Mouse (Mus musculus) liver, adult (tissue): ENCODE measurements around the gene Prrt2.

Experiments
- GATA4 ChIP-seq: IDR thresholded peaks from 2 replicates; pipeline ENCODE4 v1.6.1; 2014; ENCODE audit warnings: mild to moderate bottlenecking, low read length; ENCODE audit not compliant: insufficient replicate concordance

Prrt2 gene

DNA sequence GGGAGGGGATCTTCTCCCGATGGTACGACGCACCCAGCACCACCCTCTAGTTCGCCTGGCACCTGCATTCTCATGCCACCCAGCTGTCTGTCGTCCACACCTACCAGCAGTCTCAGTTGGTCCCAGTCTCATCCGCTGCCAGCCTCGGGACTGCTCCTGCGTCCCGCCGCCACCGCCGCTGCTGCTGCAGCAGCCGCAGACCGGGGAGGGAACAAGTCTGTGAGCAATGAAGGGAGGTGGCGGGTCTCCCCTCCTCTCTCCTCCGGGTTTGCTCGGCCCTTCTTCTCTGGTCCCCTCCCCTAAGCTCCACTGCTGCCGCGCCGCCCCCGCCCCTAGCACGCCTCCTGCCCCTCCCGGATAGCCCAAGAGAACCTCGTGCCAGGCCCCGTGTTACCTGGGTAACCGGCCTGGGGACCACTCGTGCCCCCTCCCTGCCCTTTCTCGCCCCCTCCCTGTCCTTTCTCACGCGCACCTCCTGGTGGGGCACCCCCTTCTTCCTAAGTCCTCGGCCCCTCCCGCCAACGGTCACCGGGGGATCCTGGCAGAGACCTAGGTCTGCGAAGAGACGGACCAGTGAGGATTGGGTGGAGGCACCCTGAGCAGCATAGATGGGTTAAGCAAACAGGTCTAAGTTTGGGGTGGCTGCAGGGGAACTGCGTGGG is at the start of gene Prrt2, which contains the start of gene Gm42742:
TSS of gene Prrt2 (minus strand) at position 311 of the 662 bp plus-strand sequence.
TSS of gene Gm42742 (minus strand) at position 197 of the 662 bp plus-strand sequence.
- TF ChIP-seq GATA4, result no peak

DNA sequence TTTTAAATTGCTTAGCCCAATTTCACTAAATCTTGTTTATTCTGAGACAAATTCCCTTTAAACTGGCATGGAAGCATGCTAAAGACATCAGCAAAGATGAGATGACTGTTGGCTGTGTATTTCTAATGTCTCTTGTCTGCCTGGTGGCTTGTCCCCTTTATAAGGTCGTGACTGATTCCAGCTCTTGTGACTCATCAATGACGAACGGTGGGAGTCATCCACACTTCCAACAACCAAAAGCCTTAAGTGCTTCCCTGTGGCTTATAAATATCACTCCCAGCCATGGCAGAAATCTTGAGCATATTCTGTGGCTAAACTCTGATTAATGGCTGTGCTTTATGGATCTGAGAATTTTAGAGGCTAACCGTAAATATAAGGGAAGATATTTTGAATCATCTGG is 45.3 kb upstream of the Prrt2 start:
- no peak for TF ChIP-seq GATA4

DNA sequence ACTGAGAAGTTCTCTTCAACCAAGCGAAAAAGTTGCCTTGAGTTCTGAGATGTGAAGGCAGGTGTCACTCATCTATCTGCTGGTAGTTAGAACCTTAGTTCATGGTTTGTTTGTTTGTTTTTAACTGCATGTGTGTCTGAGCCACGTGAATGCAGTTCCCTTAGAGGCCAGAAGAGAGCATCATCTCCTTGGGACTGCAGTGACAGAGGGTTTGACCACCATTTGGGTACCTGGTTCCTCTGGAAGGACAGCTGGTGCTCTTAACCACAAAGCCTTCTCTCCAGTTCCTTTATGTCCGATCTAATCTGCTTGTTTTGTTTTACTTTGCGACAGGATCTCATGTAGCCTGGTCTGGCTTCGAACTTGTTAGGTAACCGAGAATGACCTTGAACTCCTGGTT is 44.5 kb upstream of the Prrt2 start:
- TF ChIP-seq GATA4, result no peak

DNA sequence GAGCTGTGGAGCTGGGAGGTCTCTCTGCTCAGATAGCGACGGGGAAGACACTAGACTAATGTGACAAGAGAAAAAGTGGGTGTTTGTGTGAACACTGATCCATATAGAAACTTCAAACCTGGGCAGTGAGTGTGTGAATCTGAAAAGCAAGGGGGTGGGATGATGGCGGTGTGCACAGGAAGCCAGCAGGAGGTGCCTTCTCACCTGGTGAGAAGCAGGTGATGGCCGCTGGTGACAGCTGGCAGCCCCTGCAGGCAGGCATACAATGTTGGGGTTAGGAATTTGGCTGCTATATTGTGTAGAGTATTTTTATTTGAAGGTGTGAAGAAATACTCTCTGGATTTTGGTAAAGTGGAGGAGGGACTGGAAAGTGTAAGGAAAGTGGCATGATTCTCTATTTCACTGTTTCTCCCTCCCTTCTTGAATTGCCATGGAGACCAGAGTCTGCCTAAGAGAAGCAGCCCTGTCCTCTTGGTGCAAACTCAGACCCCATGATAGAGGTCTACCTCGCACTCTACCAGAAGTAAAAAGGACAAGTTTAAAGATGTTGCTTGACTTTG is 34.1 kb upstream of the Prrt2 start:
- TF ChIP-seq GATA4, result no peak

DNA sequence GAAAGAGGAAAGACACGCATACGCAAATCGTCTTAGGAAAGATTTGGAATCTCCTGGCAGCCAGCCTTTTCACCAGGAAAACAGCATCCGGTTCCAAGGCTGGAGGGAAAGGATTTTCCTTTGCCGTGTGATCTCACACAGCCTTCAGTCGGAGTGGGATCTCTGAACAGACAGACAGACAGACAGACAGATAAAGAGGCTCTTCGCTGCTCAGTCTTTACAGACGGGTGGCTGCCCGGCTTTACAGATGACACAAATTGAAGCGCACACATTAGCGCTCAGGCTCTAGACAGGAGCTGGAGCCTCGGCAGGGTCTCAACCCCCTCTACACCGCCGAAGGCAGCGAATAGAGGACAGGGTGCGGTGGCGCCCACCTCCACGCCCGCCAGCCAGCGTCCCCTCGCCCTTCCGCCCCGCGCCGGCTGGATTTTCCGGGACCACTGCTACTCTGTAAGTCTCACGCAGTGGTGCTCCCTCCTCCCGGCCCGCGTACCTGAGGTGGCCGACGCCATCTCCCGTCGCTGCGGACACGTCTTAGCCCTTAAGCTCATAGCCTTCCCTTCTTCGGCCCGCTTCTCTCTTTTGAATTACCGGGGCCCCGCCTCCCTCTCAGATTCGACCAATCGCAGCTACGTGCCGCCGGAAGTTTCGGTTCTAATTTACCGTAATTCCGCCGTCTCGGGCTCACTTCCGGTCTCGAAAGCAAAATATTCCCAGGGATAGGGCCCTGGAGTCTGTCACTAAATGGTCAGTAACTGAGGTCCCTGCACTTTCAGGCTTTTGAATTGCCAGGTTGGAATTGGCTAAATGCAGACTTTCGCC is 21.1 kb upstream of the Prrt2 start, which contains the start of gene Kif22:
TSS of gene Kif22 (minus strand) at position 621 of the 822 bp plus-strand sequence.
- TF ChIP-seq GATA4, result no peak

DNA sequence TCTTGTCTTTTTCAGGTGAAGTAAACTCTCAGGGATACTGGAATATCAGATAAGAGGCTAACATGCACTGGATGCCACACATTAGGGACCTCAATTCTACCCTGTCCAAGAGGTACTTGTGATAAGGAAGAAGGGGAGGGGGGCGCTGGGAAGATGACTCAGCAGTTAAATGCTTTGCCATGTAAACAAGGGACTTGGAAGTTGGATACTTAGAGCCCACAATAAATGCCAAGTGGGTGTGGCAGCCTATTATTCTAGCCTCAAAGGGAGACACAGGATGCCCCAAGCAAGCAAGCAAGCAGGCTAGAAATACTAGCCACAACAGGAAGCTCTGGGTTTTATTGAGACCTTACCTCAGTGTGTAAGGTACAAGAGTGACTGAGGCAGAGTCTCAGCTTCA is 10.2 kb upstream of the Prrt2 start:
- TF ChIP-seq GATA4, result no peak

DNA sequence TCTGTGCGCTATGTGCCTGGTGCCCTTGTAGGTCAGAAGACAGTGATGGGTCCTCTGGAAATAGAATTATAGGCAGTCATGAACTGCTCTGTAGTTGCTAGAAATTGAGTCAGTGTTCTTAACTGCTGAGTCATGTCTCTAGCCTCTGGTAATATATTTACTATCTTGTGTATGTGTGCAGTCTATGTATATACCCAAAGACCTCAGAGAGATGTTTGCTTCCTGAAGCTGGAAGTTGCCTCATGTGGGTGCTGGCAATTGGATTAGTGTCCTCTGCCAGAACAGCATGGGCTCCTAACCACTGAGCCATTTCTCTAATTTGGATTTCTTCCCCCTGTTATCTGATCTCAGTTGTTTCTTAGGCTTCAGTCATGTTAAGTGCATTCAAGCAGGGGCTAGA is 9.2 kb upstream of the Prrt2 start:
- no peak for TF ChIP-seq GATA4

DNA sequence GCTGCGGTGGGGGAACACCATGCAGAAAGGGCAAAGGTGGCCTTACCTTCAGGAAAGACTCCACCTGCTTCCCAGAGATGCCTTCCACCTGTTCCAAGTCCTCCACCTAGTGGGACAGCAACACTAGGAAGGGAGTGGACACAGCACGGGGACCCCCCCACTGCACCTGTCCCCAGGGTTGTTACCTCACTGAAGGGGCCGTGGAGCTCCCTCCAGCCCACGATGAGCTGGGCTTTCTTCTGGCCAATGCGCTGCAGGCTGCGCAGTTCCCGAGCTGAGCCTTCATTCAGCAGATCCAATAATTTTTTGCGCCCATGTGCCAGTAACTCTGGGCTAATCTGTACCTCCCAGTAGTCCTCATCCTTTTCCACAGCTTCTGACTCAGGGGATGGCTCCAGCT is 6.9 kb upstream of the Prrt2 start:
- no peak for TF ChIP-seq GATA4

DNA sequence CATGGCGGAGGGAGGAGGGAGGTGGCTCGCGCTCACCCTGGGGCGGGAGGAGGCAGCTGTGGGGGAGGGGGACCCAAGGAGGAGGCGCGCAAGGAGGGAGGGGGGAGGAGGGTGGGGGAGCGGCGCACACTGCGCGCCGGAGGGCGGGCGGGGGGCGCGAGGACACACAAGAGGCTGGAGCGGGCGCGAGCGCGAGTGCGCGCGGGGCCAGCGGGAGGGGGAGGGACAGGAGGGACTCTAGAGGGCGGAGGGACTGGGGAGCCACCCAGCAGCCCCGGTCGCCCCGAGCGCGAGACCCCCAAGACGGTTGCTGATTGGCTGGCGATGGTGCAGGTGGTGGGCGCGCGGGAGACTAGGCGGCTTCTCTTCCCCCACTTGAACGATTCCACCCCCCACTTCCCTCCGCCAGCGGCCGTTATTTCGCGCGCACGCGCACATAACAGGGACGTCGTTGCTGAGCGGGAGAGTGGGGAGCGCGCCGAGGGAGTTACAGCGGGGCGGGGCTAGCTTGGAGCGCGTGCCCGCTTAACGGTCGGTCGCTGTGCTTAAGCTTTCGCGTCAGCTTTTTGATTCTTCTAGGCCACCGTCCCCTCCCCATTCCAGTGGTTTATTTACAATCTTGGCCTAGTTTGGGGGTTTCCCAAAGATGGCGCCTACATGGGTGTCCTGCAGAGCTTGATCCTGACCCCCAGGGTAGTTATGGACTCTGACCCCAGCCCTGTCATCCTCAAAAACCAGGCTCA is 6.1 kb upstream of the Prrt2 start, which contains the start of gene Maz:
TSS of gene Maz (minus strand) at position 54 of the 743 bp plus-strand sequence.
- TF ChIP-seq GATA4, result peak; percentile 51; the same call in 1 of the 2 replicates

DNA sequence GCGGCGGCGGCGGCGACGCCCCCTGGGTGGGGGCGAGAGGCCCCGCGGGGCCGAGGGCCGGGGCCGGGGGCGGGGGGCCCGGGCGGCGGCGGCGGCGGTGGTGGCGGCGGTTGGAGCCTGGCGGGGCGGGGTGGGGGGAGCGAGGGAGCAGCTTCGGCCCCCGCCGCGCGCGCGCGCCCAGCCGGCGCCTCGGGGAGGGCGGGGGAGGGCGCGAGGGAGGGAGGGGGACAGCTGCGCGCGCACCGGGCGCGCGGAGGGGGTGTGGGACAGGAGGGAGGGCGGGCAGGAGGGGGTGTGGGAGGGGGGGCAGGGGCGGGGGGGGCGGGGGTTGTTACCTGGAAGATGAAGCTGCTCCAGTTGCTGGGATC is 5.6 kb upstream of the Prrt2 start:
- no peak for TF ChIP-seq GATA4

DNA sequence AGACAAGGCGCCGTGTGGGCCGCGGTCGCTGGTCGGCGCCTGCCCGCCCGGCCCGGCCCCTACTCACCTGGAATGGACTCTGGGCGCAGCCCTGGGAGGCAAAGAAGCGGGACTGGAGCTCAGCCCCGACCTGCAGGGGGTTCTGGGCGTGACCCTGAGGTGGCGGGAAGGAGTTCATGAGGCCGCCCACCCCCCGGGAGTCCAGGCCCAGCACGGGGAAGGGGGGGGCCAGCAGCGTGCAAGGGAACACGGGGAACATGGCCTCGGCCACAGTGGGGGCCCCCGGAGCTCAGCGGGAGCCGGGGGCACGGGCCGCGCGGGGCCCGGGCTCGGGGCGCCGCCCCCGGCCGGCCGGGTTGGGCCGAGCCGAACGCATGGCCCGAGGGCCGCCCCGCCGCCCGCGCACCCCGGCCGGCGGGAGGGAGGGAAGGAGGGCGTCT is 5.2 kb upstream of the Prrt2 start:
- TF ChIP-seq GATA4, result no peak

DNA sequence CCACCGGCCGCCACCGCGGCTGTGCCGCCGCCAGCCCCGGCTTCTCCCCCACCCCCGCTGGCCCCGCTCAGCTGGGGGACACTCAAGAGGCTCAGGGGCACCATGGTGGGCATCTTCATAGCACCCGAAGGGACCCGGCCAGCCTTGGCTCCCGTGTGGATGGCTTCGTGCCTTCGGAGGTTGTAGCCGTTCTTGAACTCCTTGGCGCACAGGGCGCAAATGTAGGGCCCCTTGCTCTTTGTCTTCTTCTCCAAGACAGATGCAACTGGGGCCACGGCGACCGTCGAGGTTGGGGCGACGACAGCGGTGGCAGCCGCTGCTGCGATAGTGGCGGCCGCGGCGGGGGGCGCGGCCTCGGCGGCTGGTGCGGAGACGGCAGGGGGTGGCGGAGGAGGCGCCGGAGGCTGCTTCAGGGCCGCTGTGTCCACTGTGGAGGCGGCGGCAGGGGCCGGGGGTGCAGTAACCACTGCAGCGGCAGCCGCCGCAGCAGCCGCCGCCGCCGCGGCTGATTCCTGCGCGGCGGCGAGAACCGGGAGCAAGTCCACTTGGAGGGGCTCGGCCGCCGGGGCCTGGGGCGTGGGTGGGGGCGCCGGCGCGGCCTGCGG is 4.6 kb upstream of the Prrt2 start:
- TF ChIP-seq GATA4, result no peak

DNA sequence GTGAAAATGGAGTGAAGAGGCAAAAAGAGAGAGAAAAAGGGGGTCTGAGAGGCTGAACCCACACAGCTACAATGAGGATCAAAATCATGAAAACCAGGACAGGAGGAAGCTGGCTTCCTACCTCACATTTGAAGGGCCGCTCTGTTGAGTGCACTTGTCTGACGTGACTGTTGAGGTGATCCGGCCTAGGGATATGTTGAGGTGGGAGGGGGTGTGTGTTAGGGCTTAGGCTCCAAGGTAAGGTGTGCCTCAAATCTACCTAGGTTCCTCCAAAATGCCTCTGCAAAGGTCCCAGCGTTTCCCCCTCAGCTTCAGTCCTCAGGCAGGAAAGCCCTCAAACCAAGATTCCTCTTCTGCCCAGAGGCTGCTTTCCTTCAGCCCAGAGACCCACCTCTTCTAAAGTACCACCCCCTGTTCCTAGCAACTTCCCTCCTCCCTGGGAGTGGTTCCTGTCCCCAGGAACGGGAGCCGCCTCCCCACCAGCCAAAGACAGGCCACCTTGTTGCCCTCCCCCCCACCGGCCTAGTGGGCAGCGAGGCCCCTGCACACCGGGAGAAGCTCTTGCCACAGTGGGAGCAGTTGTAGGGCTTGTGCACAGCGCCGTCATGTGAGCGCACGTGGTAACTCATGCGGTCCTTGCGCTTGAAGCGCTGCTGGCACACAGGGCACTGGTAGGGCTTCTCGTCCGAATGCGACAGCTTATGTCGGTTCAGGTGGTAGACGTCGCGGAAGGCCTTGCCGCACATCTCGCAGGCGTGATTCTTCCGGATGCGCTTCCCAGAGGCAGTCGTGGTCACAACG is 3.9 kb upstream of the Prrt2 start:
- no peak for TF ChIP-seq GATA4

DNA sequence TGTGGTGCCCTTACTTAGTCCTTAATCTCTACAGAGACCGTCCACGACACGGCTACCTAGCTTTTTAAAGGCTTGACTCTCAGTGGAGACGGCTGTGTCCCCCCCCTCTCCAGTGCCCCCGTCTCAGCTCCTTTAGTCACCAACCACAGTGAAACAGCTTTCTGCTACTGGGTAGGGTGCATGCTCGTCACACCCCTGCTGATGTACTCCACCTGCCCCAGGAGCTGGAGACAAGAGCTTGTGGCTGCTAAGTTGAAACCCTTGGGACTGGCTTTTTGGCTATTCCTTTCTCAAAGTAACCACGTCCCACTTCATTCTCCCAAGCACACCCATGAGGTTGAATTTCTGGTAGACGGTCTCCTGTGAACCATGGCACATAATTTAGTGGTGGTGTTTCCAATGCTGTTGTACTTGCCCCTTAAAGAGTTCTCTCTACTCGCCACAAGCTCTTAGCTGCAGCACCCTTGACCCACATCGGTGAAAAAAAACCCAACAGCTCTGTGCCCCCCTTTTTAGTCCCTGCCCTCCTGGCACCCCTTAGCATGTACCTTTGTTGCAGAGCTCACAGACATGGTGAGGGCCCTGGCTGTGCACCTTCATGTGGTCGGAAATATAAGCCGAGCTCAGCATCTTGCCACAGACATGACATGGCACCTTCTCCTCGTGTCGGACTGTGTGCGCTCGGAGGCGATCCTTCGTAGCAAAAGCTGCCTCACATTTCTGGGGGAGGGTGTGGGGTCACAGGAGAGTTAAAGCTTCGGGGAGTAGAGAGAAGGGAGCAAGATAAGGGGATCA is 3.1 kb upstream of the Prrt2 start:
- TF ChIP-seq GATA4, result no peak

DNA sequence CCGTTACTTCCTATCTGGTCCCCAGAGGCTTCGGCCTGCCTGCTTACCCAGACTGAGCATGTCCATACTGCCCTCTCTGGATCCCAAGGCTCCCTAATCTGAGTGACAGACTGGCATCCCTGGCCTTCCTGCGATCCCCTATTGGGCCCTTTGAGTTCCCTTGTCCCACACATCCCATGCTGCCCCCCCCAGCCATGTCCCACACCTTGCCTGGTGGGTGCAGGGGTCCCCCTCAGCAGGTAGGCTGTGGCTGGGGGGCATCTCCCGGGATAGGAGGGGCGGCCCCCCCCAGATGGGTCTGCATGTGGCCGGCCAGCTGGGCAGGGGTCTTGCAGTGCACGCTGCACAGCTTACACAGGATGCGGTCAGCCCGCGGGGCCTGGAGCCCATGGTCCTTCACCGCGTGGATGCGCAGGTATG is 2.3 kb upstream of the Prrt2 start:
- no peak for TF ChIP-seq GATA4
